Mouse (Mus musculus): ENCODE data around the gene Fxr2.

- no peak for TF ChIP-seq CTCF (IDR thresholded peaks at IDR 0.05; ENCODE audit: extremely low read depth, insufficient read length, insufficient replicate concordance, low read depth, low read length)
- TF ChIP-seq POLR2A (IDR thresholded peaks at IDR 0.05; ENCODE audit: low read depth, low read length) = no peak
Observed at GRCm38 (mm10) chr11:69623006-69623405, 9.8 kb upstream of the Fxr2 start.

All from small intestine, adult 2 months (tissue).